Mouse (Mus musculus) frontal cortex, postnatal 10 days (tissue): ENCODE results near the gene Slc6a16.
"Not testable (repeated sequence)": the region's sequence is repeated elsewhere in the genome, so short reads cannot be mapped to it uniquely, and the experiment has no call there.

Experiments
- DNase-seq, 2 experiments: peaks; one replicate each; pipeline ENCODE4 v3.0.0; 2022; ENCODE audit warnings: low spot score in 2 of 2, mixed read lengths in 1 of 2

The Slc6a16 gene

GRCm38 (mm10) chr7:45253806-45254205 lies 12.9 kb downstream of the Slc6a16 start:
- no peak for DNase-seq

GRCm38 (mm10) chr7:45255822-45256221 lies 14.9 kb downstream of the Slc6a16 start:
- not testable (repeated sequence) for DNase-seq

- DNase-seq: no peak
Observed at GRCm38 (mm10) chr7:45257063-45257840, 16.4 kb downstream of the Slc6a16 start.

- no peak for DNase-seq
Observed at GRCm38 (mm10) chr7:45259281-45259680, 18.4 kb downstream of the Slc6a16 start.

- DNase-seq: no peak
Observed at GRCm38 (mm10) chr7:45262266-45262665, 21.4 kb downstream of the Slc6a16 start.

GRCm38 (mm10) chr7:45263006-45263607 lies 22.2 kb downstream of the Slc6a16 start:
- no peak for DNase-seq

GRCm38 (mm10) chr7:45264348-45264747 lies 23.5 kb downstream of the Slc6a16 start:
- DNase-seq: no peak

- DNase-seq: no peak
Observed at GRCm38 (mm10) chr7:45265518-45265917, 24.6 kb downstream of the Slc6a16 start.

- no peak for DNase-seq
Observed at GRCm38 (mm10) chr7:45272786-45273412, 32.0 kb downstream of the Slc6a16 start.

GRCm38 (mm10) chr7:45273672-45274071 lies 32.8 kb downstream of the Slc6a16 start:
- DNase-seq: no peak

GRCm38 (mm10) chr7:45277136-45277760 lies 36.4 kb downstream of the Slc6a16 start, which contains the start of gene Slc6a21:
Gene Slc6a21, plus strand, starts transcription at chr7:45277513.
- DNase-seq: peak; percentile 34 to 63

- no peak for DNase-seq
Observed at GRCm38 (mm10) chr7:45286486-45286885, 45.6 kb downstream of the Slc6a16 start.

- DNase-seq: no peak
Observed at GRCm38 (mm10) chr7:45296626-45297025, 55.7 kb downstream of the Slc6a16 start.

- no peak for DNase-seq
Observed at GRCm38 (mm10) chr7:45297563-45297962, 56.7 kb downstream of the Slc6a16 start.

GRCm38 (mm10) chr7:45299752-45300151 lies 58.9 kb downstream of the Slc6a16 start:
- DNase-seq: peak; percentile 72 to 75

GRCm38 (mm10) chr7:45300270-45300669 lies 59.4 kb downstream of the Slc6a16 start:
- DNase-seq: peak in 1 of 2 experiments; percentile 69

GRCm38 (mm10) chr7:45302626-45303025 lies 61.7 kb downstream of the Slc6a16 start:
- no peak for DNase-seq

- no peak for DNase-seq
Observed at GRCm38 (mm10) chr7:45304869-45305268, 64.0 kb downstream of the Slc6a16 start.

GRCm38 (mm10) chr7:45305275-45305674 lies 64.4 kb downstream of the Slc6a16 start:
- DNase-seq: peak in 1 of 2 experiments; percentile 49

- DNase-seq: no peak
Observed at GRCm38 (mm10) chr7:45308551-45309240, 67.8 kb downstream of the Slc6a16 start.

- DNase-seq: no peak
Observed at GRCm38 (mm10) chr7:45309455-45309854, 68.6 kb downstream of the Slc6a16 start.

GRCm38 (mm10) chr7:45312023-45312422 lies 71.1 kb downstream of the Slc6a16 start:
- no peak for DNase-seq
